Mouse (Mus musculus): ENCODE data around the gene Slc22a18. TPM values are rescaled to one million over a fixed set of nuclear protein-coding genes. Genes with fewer than 3 reads are reported as not detected.

The Slc22a18 gene
- polyA plus RNA-seq, 1 experiment from 2014 or later = 18.6 TPM

- DNase-seq = no peak
- Histone ChIP-seq H3K9ac (replicated peaks) (no peak overlapping the region), H3K4me3 (ENCODE audit: low read depth, low read length) (no peak overlapping the region), H3K27me3 (ENCODE audit: insufficient read depth, low read length) (peaks cover 4% of the 10 kb centered on the region; the same call in 1 of the 2 replicates), H3K4me2 (ENCODE audit: low read depth, low read length) (no peak overlapping the region), H3K36me3 (replicated peaks; ENCODE audit: insufficient read depth, low read length) (no peaks in the 10 kb centered on the region), H3K27ac (ENCODE audit: low read depth) (no peak overlapping the region), H3K4me1 (ENCODE audit: insufficient read depth) (peaks cover 14% of the 10 kb centered on the region), H3K9me3 (ENCODE audit: low read length) (no peaks in the 10 kb centered on the region)
- WGBS (ENCODE audit: insufficient replicate concordance) = 31% methylated on average over 8 of the region's 8 CpGs
- no peak for ATAC-seq
- TF ChIP-seq EP300 (IDR thresholded peaks at IDR 0.05; ENCODE audit: low read depth) = no peak
- TF ChIP-seq CTCF (IDR thresholded peaks at IDR 0.05; ENCODE audit: low read depth) = no peak
These were observed 21.8 kb downstream of the Slc22a18 start for GRCm38 (mm10) chr7:143495104-143495961.

GRCm38 (mm10) chr7:143498584-143498983 is 25.0 kb downstream of the Slc22a18 start:
- peaks cover 36% of the 10 kb centered on the region for H3K27me3 ChIP-seq (ENCODE audit: insufficient read depth, low read length)
- ATAC-seq = no peak
- TF ChIP-seq CTCF (IDR thresholded peaks at IDR 0.05; ENCODE audit: low read depth) (no peak), EP300 (IDR thresholded peaks at IDR 0.05; ENCODE audit: low read depth) (no peak)

DNA sequence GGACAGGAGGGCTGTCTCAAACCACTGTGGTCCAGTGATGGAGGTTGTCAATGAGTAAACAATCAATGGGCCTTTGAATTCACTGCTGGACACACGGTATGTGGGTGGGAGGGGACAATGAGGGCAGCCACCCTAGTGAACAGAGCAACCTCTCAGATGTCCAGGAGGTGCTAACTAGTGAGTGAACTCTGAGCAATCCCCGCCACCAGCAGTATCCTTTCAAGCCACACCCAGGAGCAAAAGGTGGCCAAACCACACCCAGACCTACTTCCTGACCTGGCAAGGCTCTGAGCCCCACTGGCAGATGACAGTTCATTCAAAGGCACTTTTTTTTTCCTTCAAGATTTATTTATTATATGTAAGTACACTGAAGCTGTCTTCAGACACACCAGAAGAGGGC is 27.4 kb downstream of the Slc22a18 start:
- Histone ChIP-seq H3K36me3 (replicated peaks; ENCODE audit: insufficient read depth, low read length) (no peaks in the 10 kb centered on the region), H3K4me1 (ENCODE audit: insufficient read depth) (peaks cover 8% of the 10 kb centered on the region), H3K27ac (ENCODE audit: low read depth) (no peak overlapping the region), H3K27me3 (ENCODE audit: insufficient read depth, low read length) (peaks cover 41% of the 10 kb centered on the region), H3K9me3 (ENCODE audit: low read length) (no peaks in the 10 kb centered on the region), H3K4me2 (ENCODE audit: low read depth, low read length) (no peak overlapping the region), H3K9ac (replicated peaks) (no peak overlapping the region), H3K4me3 (ENCODE audit: low read depth, low read length) (no peak overlapping the region)
- WGBS (ENCODE audit: insufficient replicate concordance) = 32% methylated on average over 2 of the region's 2 CpGs
- ATAC-seq (peak; percentile 41; the same call in 1 of the 2 replicates), DNase-seq (no peak)
- no peak for TF ChIP-seq CTCF (IDR thresholded peaks at IDR 0.05; ENCODE audit: low read depth)

More at GRCm38 (mm10) chr7:143498584-143498983, 25.0 kb downstream of the Slc22a18 start:
- 95% methylated on average over 4 of the region's 4 CpGs for WGBS (ENCODE audit: insufficient replicate concordance)
- peak; percentile 10 for DNase-seq
- H3K4me1 ChIP-seq (ENCODE audit: insufficient read depth) = peaks cover 19% of the 10 kb centered on the region
- H3K4me3 ChIP-seq (ENCODE audit: low read depth, low read length) = no peak overlapping the region
- H3K36me3 ChIP-seq (replicated peaks; ENCODE audit: insufficient read depth, low read length) = no peaks in the 10 kb centered on the region
- H3K27ac ChIP-seq (ENCODE audit: low read depth) = no peak overlapping the region
- H3K9ac ChIP-seq (replicated peaks) = no peak overlapping the region
- no peaks in the 10 kb centered on the region for H3K9me3 ChIP-seq (ENCODE audit: low read length)
- no peak overlapping the region for H3K4me2 ChIP-seq (ENCODE audit: low read depth, low read length)

GRCm38 (mm10) chr7:143501643-143502417 is 28.3 kb downstream of the Slc22a18 start:
- H3K4me2 ChIP-seq (ENCODE audit: low read depth, low read length) = peak overlapping the region; percentile 73
- H3K27ac ChIP-seq (ENCODE audit: low read depth) = no peak overlapping the region
- peaks cover 41% of the 10 kb centered on the region for H3K27me3 ChIP-seq (ENCODE audit: insufficient read depth, low read length)
- no peaks in the 10 kb centered on the region for H3K36me3 ChIP-seq (replicated peaks; ENCODE audit: insufficient read depth, low read length)
- TF ChIP-seq CTCF (IDR thresholded peaks at IDR 0.05; ENCODE audit: low read depth) (no peak), EP300 (IDR thresholded peaks at IDR 0.05; ENCODE audit: low read depth) (no peak)
- no peak for ATAC-seq
- peak overlapping the region; percentile 36 for H3K4me3 ChIP-seq (ENCODE audit: low read depth, low read length)
- peak; percentile 45 for DNase-seq
- WGBS (ENCODE audit: insufficient replicate concordance) = 2% methylated on average over 55 of the region's 55 CpGs
- no peaks in the 10 kb centered on the region for H3K9me3 ChIP-seq (ENCODE audit: low read length)
- 0 out of 2 replicates have a peak overlapping the region, but pooled peaks have one; percentile 2 for H3K9ac ChIP-seq (replicated peaks)
- H3K4me1 ChIP-seq (ENCODE audit: insufficient read depth) = peaks cover 5% of the 10 kb centered on the region; the same call in 1 of the 2 replicates

GRCm38 (mm10) chr7:143502418-143503200 is 29.1 kb downstream of the Slc22a18 start, which contains the start of gene Phlda2:
TSS of gene Phlda2 (minus strand) at chr7:143503150.
- ATAC-seq = no peak
- WGBS (ENCODE audit: insufficient replicate concordance) = 3% methylated on average over 51 of the region's 51 CpGs
- no peak for DNase-seq
- Histone ChIP-seq H3K4me2 (ENCODE audit: low read depth, low read length) (peak within 1 kb of the TSS; percentile 73), H3K9ac (replicated peaks) (peak within 1 kb of the TSS; percentile 8; the same call in 1 of the 2 replicates), H3K9me3 (ENCODE audit: low read length) (no peaks in the 10 kb centered on the region), H3K27me3 (ENCODE audit: insufficient read depth, low read length) (peaks cover 41% of the 10 kb centered on the region), H3K4me1 (ENCODE audit: insufficient read depth) (peaks cover 5% of the 10 kb centered on the region; the same call in 1 of the 2 replicates), H3K27ac (ENCODE audit: low read depth) (no peak within 1 kb of the TSS), H3K4me3 (ENCODE audit: low read depth, low read length) (peak within 1 kb of the TSS; percentile 36), H3K36me3 (replicated peaks; ENCODE audit: insufficient read depth, low read length) (no peaks in the 10 kb centered on the region)
- TF ChIP-seq EP300 (IDR thresholded peaks at IDR 0.05; ENCODE audit: low read depth) (no peak), CTCF (IDR thresholded peaks at IDR 0.05; ENCODE audit: low read depth) (no peak)
